In the genomic region with DNA sequence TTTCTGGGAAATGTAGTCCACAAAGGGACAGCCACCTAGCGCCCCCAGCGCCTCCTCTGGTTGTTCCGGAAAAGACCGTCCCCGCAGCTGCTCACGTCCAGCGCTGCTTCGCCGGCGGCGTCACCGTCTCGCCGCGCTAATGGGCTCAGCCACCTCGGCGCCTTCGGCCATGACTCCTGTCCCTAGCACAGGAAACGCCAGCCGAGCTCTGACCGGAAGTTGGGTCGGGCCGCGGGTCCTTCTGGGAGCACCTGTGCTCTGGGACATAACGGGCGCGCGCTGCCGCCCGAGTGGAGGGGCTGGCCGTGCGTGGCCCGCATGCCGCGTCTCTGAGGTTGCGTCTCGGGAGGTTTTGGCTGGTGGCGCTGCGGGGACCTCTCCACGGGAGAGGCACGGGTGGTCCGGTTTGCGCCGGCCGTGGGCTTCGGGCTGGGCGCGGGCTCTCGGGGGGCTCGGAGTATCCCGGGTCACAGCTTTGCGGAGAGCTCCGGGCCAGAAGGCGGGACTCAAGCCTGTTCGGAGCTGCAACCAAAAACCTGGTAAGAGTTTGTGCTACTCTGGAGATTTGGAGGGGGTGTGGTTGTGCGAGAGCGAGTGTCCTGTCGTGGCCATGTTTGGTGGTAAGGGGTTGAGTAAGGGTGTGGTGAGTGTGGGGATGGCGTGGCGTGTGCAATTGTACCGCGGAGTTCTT, we compare ENCODE assay signal across 8 mouse cellular contexts. TPM values are rescaled to one million over a fixed set of nuclear protein-coding genes. Genes with fewer than 3 reads are reported as not detected.
DNase-seq lines count a peak whose midpoint lies in the region; ATAC-seq and TF ChIP-seq lines count a peak whose summit lies in the region.

A gene (plus strand): TSS at position 266 of the 691 bp plus-strand sequence.

- WGBS in bone marrow, adult 2 months: under 1% methylated on average over 62 of the region's 62 CpGs
- under 1% methylated on average over 62 of the region's 62 CpGs for WGBS in embryonic facial prominence, embryonic 15.5 days
- WGBS in kidney, embryonic 14.5 days: under 1% methylated on average over 61 of the region's 62 CpGs
- under 1% methylated on average over 62 of the region's 62 CpGs for WGBS in limb, embryonic 15.5 days

- TF ChIP-seq CTCF in bone marrow, adult 2 months (IDR thresholded peaks at IDR 0.05; ENCODE audit: control insufficient read depth, insufficient read depth, low read length): peak; percentile 61; the same call in 1 of the 2 replicates

- H3K4me3 ChIP-seq in bone marrow, adult 2 months (replicated peaks; ENCODE audit: control insufficient read depth, low read depth, low read length): peak within 1 kb of the TSS; percentile 89
- H3K4me3 ChIP-seq in embryonic facial prominence, embryonic 15.5 days (replicated peaks): peak within 1 kb of the TSS; percentile 93
- H3K4me3 ChIP-seq in kidney, embryonic 14.5 days (ENCODE audit: low read length): peak within 1 kb of the TSS; percentile 87
- H3K4me3 ChIP-seq in limb, embryonic 15.5 days: peak within 1 kb of the TSS; percentile 92

- H3K36me3 ChIP-seq in embryonic facial prominence, embryonic 15.5 days: peaks cover 25% of the 10 kb centered on the region
- peaks cover 28% of the 10 kb centered on the region for H3K36me3 ChIP-seq in kidney, embryonic 14.5 days (ENCODE audit: control insufficient read depth, insufficient read depth, low read length)
- H3K36me3 ChIP-seq in limb, embryonic 15.5 days: peaks cover 27% of the 10 kb centered on the region

- no peaks in the 10 kb centered on the region for H3K27me3 ChIP-seq in embryonic facial prominence, embryonic 15.5 days
- no peaks in the 10 kb centered on the region for H3K27me3 ChIP-seq in kidney, embryonic 14.5 days (ENCODE audit: control insufficient read depth, insufficient read depth, low read length)
- H3K27me3 ChIP-seq in limb, embryonic 15.5 days: no peaks in the 10 kb centered on the region

- peak; percentile 97 for DNase-seq in 416B (ENCODE audit: low read depth)
- DNase-seq in heart, adult 9 months (ENCODE audit: low spot score in 2 of 2): peak; percentile 95
- DNase-seq in monocyte, adult 2 months (ENCODE audit: low read depth in 1 of 2, low spot score in 2 of 2): peak; percentile 79 to 86
- peak; percentile 91 to 92 for DNase-seq in spleen, postnatal 36 days (ENCODE audit: low spot score in 2 of 2)

- peak; percentile 87; the same call in 1 of the 2 replicates for TF ChIP-seq POLR2A in bone marrow, adult 2 months (IDR thresholded peaks at IDR 0.05; ENCODE audit: borderline replicate concordance, control insufficient read depth, low read depth, low read length)

- H3K9ac ChIP-seq in embryonic facial prominence, embryonic 15.5 days: peak within 1 kb of the TSS; percentile 65
- H3K9ac ChIP-seq in kidney, embryonic 14.5 days (ENCODE audit: low read depth, low read length): peak within 1 kb of the TSS; percentile 82
- peak within 1 kb of the TSS; percentile 77 for H3K9ac ChIP-seq in limb, embryonic 15.5 days

- H3K4me2 ChIP-seq in embryonic facial prominence, embryonic 15.5 days (replicated peaks): peak within 1 kb of the TSS; percentile 54
- peak within 1 kb of the TSS; percentile 46 for H3K4me2 ChIP-seq in kidney, embryonic 14.5 days (replicated peaks; ENCODE audit: low read depth, low read length)
- peak within 1 kb of the TSS; percentile 61 for H3K4me2 ChIP-seq in limb, embryonic 15.5 days

- no peaks in the 10 kb centered on the region; the same call in 1 of the 2 replicates for H3K4me1 ChIP-seq in bone marrow, adult 2 months (ENCODE audit: control insufficient read depth, insufficient read depth, low read length)
- peaks cover 21% of the 10 kb centered on the region for H3K4me1 ChIP-seq in embryonic facial prominence, embryonic 15.5 days
- H3K4me1 ChIP-seq in kidney, embryonic 14.5 days (ENCODE audit: control insufficient read depth, insufficient read depth, low read length): peaks cover 14% of the 10 kb centered on the region; the same call in 1 of the 2 replicates
- peaks cover 13% of the 10 kb centered on the region for H3K4me1 ChIP-seq in limb, embryonic 15.5 days

- peak; percentile 89 for ATAC-seq in embryonic facial prominence, embryonic 15.5 days (ENCODE audit: insufficient number of reproducible peaks, low FRiP score, low TSS enrichment, low read depth)
- ATAC-seq in kidney, embryonic 14.5 days (ENCODE audit: low FRiP score, low TSS enrichment): peak; percentile 97
- ATAC-seq in limb, embryonic 15.5 days (ENCODE audit: insufficient number of reproducible peaks, low FRiP score, low TSS enrichment, low read depth): peak; percentile 89

- no peaks in the 10 kb centered on the region for H3K9me3 ChIP-seq in embryonic facial prominence, embryonic 15.5 days (replicated peaks)
- H3K9me3 ChIP-seq in kidney, embryonic 14.5 days (ENCODE audit: control insufficient read depth, low read length): 0 out of 2 replicates have a peak, but pooled peaks cover 6% of the 10 kb centered on the region
- no peaks in the 10 kb centered on the region for H3K9me3 ChIP-seq in limb, embryonic 15.5 days

- peak within 1 kb of the TSS; percentile 95 for H3K27ac ChIP-seq in bone marrow, adult 2 months (ENCODE audit: control insufficient read depth, insufficient read depth, low read depth, low read length, poor library complexity)
- peak within 1 kb of the TSS; percentile 98 for H3K27ac ChIP-seq in embryonic facial prominence, embryonic 15.5 days (replicated peaks)
- H3K27ac ChIP-seq in kidney, embryonic 14.5 days (ENCODE audit: low read depth, low read length): peak within 1 kb of the TSS; percentile 94
- H3K27ac ChIP-seq in limb, embryonic 15.5 days: peak within 1 kb of the TSS; percentile 97

RNA-seq across cellular contexts. Expression of the gene that starts here (rescaled TPM):
- polyA plus RNA-seq in bone marrow, adult 2 months (2011; ENCODE audit: insufficient read depth, insufficient read length, low replicate concordance, missing spikeins): 2.6 and 11.8 TPM in 2 replicates
- polyA plus RNA-seq in embryonic facial prominence, embryonic 15.5 days (2015; fragmentation: Nextera tagmentation; extraction: Ambion mirVana): 18.4 and 22.6 TPM in 2 replicates
- 13.4 and 26.6 TPM in 2 replicates for polyA plus RNA-seq in kidney, embryonic 14.5 days (2014; fragmentation: Nextera tagmentation; extraction: Ambion mirVana)
- polyA plus RNA-seq in limb, embryonic 15.5 days (2015; fragmentation: Nextera tagmentation; extraction: Ambion mirVana): 17.9 and 27.5 TPM in 2 replicates

Comparison
In these comparisons a context has a peak if more than half of its experiments do, and no peak if none do; other contexts are left out.
1. Peak in every context shown above with its lines: DNase-seq, ATAC-seq, H3K4me3 ChIP-seq and H3K27ac ChIP-seq.